Mouse (Mus musculus) urinary bladder, adult 18-20 months (tissue): Measurements from ENCODE around the gene Stambpl1.

ENCODE experiments used
- DNase-seq, 2 experiments: peaks; one replicate each; pipeline ENCODE4 v3.0.0; 2022; ENCODE audit warnings: low spot score in 2 of 2, mixed read lengths in 2 of 2

Stambpl1 gene

DNA sequence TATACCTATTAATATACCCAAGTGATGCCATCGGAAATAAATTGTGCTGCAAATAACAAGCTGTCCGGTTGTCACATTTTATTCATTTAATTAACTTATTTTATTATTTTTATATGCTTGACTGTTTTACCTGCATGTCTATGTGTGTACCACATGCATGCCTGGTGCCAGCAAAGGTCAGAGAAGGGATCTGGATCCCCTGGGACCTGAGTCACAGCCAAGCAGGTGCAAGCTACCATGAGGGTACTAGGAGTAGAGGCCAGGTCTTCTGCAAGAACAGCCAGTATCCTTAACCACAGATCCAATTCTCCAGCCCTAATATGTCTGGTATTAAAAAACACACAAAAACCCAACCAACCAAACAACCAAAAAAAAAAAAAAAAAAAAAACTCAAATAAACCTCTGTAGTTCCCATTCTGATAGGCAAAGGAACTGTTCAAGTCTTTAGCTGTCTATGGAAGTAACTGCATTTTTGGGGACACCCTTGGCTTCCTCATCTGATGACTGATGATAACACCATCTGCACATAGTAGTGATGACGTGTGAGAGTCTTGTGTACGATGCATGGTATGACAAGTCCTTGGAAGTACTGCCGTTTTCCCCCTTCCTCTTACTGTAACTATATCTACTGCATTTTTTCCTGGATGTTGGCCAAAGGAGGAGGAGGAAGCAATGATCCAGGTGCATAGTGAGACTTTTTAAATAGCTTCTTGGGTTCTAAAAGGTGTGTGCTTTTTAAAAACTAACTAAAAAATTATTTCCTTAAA lies 48.4 kb downstream of the Stambpl1 start:
- no peak for DNase-seq

- DNase-seq, result no peak
Measured at GRCm38 (mm10) chr19:34241247-34241915, 49.4 kb downstream of the Stambpl1 start.

DNA sequence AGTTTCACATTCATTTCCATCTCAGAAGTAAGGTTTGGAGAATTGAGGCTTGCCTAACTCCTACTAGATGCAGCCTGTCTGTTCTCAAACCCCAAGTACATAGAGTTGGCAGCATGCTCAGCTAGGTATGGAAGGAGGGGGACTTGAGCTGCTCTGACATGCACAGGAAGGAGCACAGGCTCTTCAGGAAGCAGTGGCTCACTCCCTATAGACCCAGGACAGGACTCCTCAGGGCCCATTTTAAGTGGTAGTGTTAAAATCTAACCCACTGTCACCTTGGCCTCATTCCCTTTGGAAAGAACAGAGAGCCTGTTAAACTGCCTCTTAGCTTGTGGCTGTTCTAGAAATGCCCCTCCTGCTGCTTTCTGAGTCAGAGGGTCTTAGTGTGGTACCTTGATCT lies 50.9 kb downstream of the Stambpl1 start:
- no peak for DNase-seq

- no peak for DNase-seq
Measured at GRCm38 (mm10) chr19:34244056-34244455, 52.0 kb downstream of the Stambpl1 start.

- DNase-seq, result no peak
Measured at GRCm38 (mm10) chr19:34248558-34248957, 56.5 kb downstream of the Stambpl1 start.

- DNase-seq, result no peak
Measured at GRCm38 (mm10) chr19:34250621-34251020, 58.6 kb downstream of the Stambpl1 start.

GRCm38 (mm10) chr19:34251900-34252299 lies 59.9 kb downstream of the Stambpl1 start:
- no peak for DNase-seq

- DNase-seq, result no peak
Measured at GRCm38 (mm10) chr19:34252450-34252849, 60.4 kb downstream of the Stambpl1 start.

DNA sequence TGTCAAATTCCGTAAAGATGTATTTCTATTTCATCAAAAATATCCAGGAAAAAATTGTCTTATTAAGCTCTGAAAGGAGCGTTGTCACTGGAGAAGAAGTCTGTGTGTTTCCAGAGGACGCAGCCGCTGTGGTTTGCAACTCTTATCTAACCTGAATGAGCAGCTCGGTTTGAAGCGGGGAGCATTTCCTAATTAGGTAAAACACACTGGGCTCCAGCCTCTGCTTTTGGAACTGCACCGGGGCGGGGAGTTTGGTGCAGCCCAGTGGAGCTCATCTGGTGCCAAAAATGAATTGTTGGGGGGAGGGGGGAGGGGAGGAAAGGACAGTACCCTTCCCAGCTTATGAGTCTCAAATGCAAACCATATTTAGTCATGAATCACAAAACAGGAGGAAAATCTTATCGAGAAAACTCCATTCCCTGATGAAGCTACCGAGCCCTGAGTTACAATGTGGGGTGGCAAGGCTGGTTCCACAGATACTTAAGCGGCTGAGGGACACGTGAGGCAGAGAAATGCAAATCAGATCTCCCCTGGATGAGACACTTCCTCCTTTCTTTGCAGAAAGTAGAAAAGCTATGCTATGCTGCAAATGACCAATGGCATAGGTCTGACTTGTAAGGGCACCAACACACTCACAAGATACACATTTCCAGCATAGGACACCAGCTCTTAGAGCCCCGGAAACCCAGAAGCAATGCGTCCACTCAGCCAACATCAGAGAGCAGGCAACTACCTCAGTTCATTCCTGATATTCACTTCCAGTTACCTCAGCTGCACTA lies 62.3 kb downstream of the Stambpl1 start:
- DNase-seq, result no peak

DNA sequence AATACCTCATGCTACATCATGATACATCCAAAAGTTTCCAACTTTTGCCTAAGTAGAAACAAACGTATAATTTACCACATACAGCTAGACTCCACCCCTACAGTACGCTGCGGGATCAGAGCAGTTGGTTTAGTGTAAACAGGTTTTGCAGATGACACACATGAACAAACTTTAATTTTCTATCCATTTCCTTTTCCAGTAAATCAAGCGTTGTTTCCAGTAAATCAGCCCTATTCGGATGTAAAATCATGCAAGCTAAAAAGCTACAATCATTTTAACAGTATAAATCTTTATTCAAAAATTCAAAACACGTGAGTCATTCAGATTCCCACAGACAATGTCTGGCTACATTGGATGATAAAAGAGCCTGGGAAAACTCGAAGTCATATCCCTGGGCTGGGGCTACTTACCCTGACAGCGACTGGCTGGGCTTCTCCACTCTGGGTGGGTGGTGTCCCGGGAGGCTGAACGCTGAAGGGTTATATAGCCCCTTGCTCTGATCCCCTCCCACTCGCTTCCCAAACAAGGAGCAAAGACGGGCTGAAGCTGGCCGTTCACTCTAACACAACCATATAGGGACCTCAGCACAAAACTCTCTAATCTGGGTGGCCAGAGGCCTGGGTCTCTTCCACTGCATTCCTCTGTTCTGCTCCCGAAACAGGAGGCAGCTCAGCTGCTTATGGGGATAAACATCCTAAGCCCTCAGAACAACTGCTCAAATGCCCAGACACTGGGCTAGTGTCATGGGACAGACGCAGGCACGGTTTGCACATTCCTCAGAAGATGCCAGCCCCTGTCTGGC lies 63.1 kb downstream of the Stambpl1 start, which contains the start of gene Acta2:
Gene Acta2 (minus strand): TSS at position 711 of the 802 bp plus-strand sequence.
- no peak for DNase-seq

DNA sequence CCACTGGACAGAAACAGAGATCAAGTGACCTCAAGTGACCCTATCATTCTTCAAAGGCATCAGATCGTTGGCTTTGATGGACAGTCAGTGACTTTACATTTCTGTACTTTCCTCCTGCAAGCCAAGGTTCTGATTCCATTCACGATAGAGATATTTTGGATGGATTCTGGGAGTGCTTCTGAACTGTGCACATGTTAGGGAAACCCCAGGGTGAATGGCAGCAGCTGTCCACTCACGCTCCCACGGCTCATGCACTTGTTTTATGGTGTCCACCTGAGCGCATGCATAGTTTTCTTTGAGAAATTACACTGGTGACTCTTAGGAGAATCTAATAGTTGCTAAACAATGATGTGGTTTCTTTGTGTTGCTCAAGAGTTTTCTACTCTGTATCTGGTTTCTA lies 64.1 kb downstream of the Stambpl1 start:
- no peak for DNase-seq

DNA sequence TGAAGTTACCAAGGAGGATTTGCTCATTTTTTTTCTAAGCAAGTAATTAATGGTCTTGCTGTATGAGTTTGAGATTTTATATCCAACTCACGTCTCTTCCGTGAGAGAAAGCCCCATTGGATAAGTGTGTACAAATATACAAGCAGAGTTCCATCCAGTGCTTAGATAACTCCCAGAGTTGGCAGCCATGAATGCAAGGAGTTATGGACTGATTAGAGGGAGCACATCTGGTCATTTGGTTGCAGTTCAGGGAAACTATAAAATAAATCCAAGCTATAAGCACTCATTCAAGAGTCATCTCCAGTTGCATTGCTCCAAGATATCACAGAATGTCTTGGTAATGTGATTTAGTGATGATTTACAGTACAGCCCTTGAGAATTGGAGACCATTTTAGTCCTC lies 64.9 kb downstream of the Stambpl1 start:
- DNase-seq, result no peak

DNA sequence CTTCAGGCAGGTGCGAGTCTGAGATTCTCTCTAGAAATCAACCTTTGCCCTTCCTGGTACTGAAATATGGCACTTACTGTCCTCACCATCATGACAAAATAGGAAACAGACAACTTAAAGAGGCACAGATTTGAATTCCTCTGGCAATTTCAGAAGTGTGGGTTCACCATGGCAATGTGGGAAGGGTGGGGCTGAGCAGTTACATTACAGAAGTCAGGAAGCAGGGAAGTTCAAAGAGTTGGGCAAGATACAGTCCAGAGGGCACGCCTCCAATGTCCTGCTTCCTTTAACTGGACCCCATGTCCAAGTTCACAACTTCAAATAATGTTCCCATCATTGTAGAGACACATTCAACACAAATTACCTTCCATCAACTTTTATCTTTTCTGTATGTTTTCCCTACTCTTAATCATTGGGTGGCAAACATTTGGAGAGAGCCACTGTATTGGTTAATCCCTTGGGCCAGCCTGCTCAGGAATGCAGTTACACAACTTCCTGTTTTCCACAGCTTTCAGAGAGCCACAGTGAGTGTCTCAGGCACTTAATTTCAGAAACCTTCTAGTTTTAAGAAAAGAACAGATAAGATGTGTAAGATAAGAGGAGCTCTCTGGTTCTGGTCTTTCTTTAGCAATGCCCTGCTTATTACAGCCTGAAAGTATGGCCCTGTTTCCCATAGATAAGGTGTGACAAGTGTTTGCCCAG lies 70.4 kb downstream of the Stambpl1 start:
- no peak for DNase-seq

DNA sequence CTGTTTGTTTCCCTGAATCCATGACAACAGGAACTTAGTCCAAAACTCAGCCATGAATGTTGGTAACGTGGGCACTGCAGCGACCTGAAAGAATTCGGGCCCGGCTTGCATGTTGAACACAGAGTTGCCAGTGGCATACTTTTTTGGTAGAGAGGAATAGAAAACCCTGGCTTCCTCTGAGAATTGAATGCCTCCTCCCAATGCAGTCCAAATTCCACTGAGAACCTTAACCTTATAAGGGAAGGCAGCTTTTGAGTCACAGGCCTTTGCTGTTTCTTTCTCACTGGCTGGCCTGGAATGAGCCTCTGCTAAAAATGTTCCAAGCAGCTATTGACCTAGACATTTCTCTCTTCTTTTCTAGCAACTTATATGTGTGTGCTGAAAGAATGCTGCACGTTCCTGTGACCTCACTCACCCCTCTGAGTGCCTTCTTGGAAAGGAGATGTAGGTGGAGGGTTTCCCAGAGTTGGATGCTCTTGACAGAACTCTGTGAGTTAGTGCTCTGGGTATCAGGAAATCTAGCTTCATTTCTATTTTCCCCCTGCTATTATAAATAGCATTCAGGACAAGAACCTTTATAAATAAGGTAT lies 73.7 kb downstream of the Stambpl1 start:
- no peak for DNase-seq

- no peak for DNase-seq
Measured at GRCm38 (mm10) chr19:34268991-34269390, 77.0 kb downstream of the Stambpl1 start.

GRCm38 (mm10) chr19:34270106-34270726 lies 78.2 kb downstream of the Stambpl1 start:
- DNase-seq, result no peak

DNA sequence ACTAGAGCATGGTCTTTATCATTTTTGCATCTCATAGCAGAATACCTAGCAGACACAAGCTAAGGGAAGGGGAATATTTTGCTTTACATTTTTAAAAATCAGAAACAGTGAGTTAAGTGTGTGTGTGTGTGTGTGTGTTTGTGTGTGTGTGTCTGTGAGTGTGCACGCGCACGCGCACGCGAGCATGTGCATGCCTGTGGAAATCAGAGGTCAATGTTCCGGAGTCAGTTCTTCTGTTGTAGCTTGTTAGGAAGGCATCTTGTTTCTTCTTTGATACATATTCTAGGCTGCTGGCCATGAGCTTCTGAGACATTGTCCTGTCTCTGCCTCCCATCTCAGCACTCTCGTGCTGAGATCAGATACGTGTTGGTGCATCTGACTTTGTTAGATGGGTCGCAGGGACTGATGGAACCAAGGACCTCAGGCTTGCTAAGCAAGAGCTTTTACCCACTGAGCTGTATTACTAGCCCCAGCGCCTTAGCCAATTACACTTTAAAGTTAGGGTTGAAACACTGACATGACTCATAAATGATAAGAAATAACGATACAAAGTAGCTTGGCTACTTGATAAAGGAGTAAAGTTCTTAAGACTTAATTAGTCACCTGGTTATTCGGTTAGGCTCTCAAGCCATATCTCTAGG lies 78.9 kb downstream of the Stambpl1 start:
- no peak for DNase-seq

GRCm38 (mm10) chr19:34273073-34273472 lies 81.0 kb downstream of the Stambpl1 start:
- DNase-seq, result no peak

GRCm38 (mm10) chr19:34278078-34278477 lies 86.0 kb downstream of the Stambpl1 start:
- no peak for DNase-seq

GRCm38 (mm10) chr19:34283614-34284013 lies 91.6 kb downstream of the Stambpl1 start:
- no peak for DNase-seq
